Mouse (Mus musculus): ENCODE data around the gene Rpl22. TPM values are rescaled to one million over a fixed set of nuclear protein-coding genes. Genes with fewer than 3 reads are reported as not detected.

Rpl22 gene
- total and polyA plus RNA-seq, 3 experiments = 1,792 to 1,885 TPM; not detected in 1

GRCm38 (mm10) chr4:152278986-152279385 is 46.6 kb upstream of the Rpl22 start:
- no peaks in the 10 kb centered on the region for H3K4me1 ChIP-seq (ENCODE audit: control insufficient read depth in 1 of 2, insufficient read depth in 2 of 2, low read length in 2 of 2)
- no peak for DNase-seq (ENCODE audit: low read depth, low spot score)
- H3K79me2 ChIP-seq (ENCODE audit: control insufficient read depth, insufficient read depth, low read length, poor library complexity) = no peaks in the 10 kb centered on the region
- H3K27me3 ChIP-seq (ENCODE audit: control insufficient read depth in 1 of 2, insufficient read depth in 2 of 2, low read length in 2 of 2) = no peaks in the 10 kb centered on the region
- no peak overlapping the region for H3K9ac ChIP-seq (ENCODE audit: control insufficient read depth, low read depth, low read length, poor library complexity, severe bottlenecking)
- no peak overlapping the region for H3K4me3 ChIP-seq (ENCODE audit: control insufficient read depth in 1 of 2, insufficient read depth in 1 of 2, low read depth in 2 of 2, low read length in 2 of 2)
- no peak for TF ChIP-seq ZC3H11A (IDR thresholded peaks at IDR 0.05; ENCODE audit: low read depth, low read length)
- no peak for TF ChIP-seq SMC3 (IDR thresholded peaks at IDR 0.05; ENCODE audit: low read depth, low read length)
- TF ChIP-seq NELFE (IDR thresholded peaks at IDR 0.05; ENCODE audit: low read depth, low read length) = no peak
- no peak for TF ChIP-seq POLR2AphosphoS5 (IDR thresholded peaks at IDR 0.05; ENCODE audit: borderline replicate concordance, low read depth, low read length)
- TF ChIP-seq MAFK (IDR thresholded peaks at IDR 0.05; ENCODE audit: borderline replicate concordance, low read depth, low read length) = no peak
- no peak for TF ChIP-seq RAD21 (IDR thresholded peaks at IDR 0.05; ENCODE audit: low read depth, low read length)
- TF ChIP-seq CHD1 (IDR thresholded peaks at IDR 0.05; ENCODE audit: low read depth, low read length) = no peak
- TF ChIP-seq E2F4 (IDR thresholded peaks at IDR 0.05; ENCODE audit: borderline replicate concordance, low read depth, low read length) = no peak
- TF ChIP-seq RCOR1 (IDR thresholded peaks at IDR 0.05; ENCODE audit: low read depth, low read length) = no peak
- no peak for TF ChIP-seq CHD2 (IDR thresholded peaks at IDR 0.05; ENCODE audit: low read length)
- TF ChIP-seq MYB (IDR thresholded peaks at IDR 0.05; ENCODE audit: low read depth, low read length) = no peak
- TF ChIP-seq ZNF384 (IDR thresholded peaks at IDR 0.05; ENCODE audit: low read depth, low read length) = no peak
- no peak overlapping the region for H3K27ac ChIP-seq (ENCODE audit: control insufficient read depth, low read depth, low read length)
- H3K9me3 ChIP-seq (replicated peaks; ENCODE audit: insufficient read depth, low read length) = no peaks in the 10 kb centered on the region
- no peaks in the 10 kb centered on the region for H3K36me3 ChIP-seq (ENCODE audit: control insufficient read depth in 1 of 2, insufficient read depth in 2 of 2, low read length in 2 of 2)

GRCm38 (mm10) chr4:152281601-152282000 is 43.9 kb upstream of the Rpl22 start:
- H3K9ac ChIP-seq (ENCODE audit: control insufficient read depth, low read depth, low read length, poor library complexity, severe bottlenecking) = no peak overlapping the region
- no peak for TF ChIP-seq JUND (IDR thresholded peaks at IDR 0.05; ENCODE audit: low read depth, low read length)
- TF ChIP-seq SIN3A (IDR thresholded peaks at IDR 0.05; ENCODE audit: low read length) = no peak
- no peak for TF ChIP-seq KAT2A (conservative IDR thresholded peaks at IDR 0.05; ENCODE audit: low read depth, low read length)
- TF ChIP-seq USF2 (IDR thresholded peaks at IDR 0.05; ENCODE audit: borderline replicate concordance in 1 of 2, insufficient read depth in 1 of 2, low read depth in 1 of 2, low read length in 2 of 2) = no peak
- no peak for TF ChIP-seq ETS1 (IDR thresholded peaks at IDR 0.05; ENCODE audit: low read depth, low read length)
- no peak for TF ChIP-seq NRF1 (IDR thresholded peaks at IDR 0.05; ENCODE audit: insufficient read depth, low read depth, low read length, poor library complexity, severe bottlenecking)
- TF ChIP-seq MYC (IDR thresholded peaks at IDR 0.05; ENCODE audit: low read depth, low read length) = no peak
- TF ChIP-seq TBP (IDR thresholded peaks at IDR 0.05; ENCODE audit: low read depth, low read length) = no peak
- no peak for TF ChIP-seq MAX (IDR thresholded peaks at IDR 0.05; ENCODE audit: low read length)
- no peak for TF ChIP-seq USF1 (IDR thresholded peaks at IDR 0.05; ENCODE audit: low read depth, low read length)
- no peak for TF ChIP-seq ZKSCAN1 (IDR thresholded peaks at IDR 0.05; ENCODE audit: low read depth, low read length)
- no peak for TF ChIP-seq MEF2A (IDR thresholded peaks at IDR 0.05; ENCODE audit: extremely low read depth, insufficient replicate concordance, low read depth, low read length, poor library complexity, severe bottlenecking)
- no peak for TF ChIP-seq RAD21 (IDR thresholded peaks at IDR 0.05; ENCODE audit: low read depth, low read length)
- TF ChIP-seq MAZ (IDR thresholded peaks at IDR 0.05; ENCODE audit: low read depth, low read length) = no peak
- no peak for TF ChIP-seq ELF1 (IDR thresholded peaks at IDR 0.05; ENCODE audit: low read depth, low read length)
- no peaks in the 10 kb centered on the region for H3K27me3 ChIP-seq (ENCODE audit: control insufficient read depth in 1 of 2, insufficient read depth in 2 of 2, low read length in 2 of 2)
- no peaks in the 10 kb centered on the region for H3K36me3 ChIP-seq (ENCODE audit: control insufficient read depth in 1 of 2, insufficient read depth in 2 of 2, low read length in 2 of 2)
- DNase-seq (ENCODE audit: low read depth, low spot score) = no peak
- H3K27ac ChIP-seq (ENCODE audit: control insufficient read depth, low read depth, low read length) = no peak overlapping the region
- no peak overlapping the region for H3K4me3 ChIP-seq (ENCODE audit: control insufficient read depth in 1 of 2, insufficient read depth in 1 of 2, low read depth in 2 of 2, low read length in 2 of 2)
- no peaks in the 10 kb centered on the region for H3K79me2 ChIP-seq (ENCODE audit: control insufficient read depth, insufficient read depth, low read length, poor library complexity)
- H3K9me3 ChIP-seq (replicated peaks; ENCODE audit: insufficient read depth, low read length) = no peaks in the 10 kb centered on the region
- no peaks in the 10 kb centered on the region for H3K4me1 ChIP-seq (ENCODE audit: control insufficient read depth in 1 of 2, insufficient read depth in 2 of 2, low read length in 2 of 2)

Data from MEL (cell line).